Mouse (Mus musculus) liver, postnatal 0 days (tissue): ENCODE results near the gene Jmjd4. TPM values are rescaled to one million over a fixed set of nuclear protein-coding genes. Genes with fewer than 3 reads are reported as not detected.

ENCODE experiments used
- ATAC-seq: fragments of 200-750 bp; cut with Nextera tagmentation; 2 replicates; pipeline ENCODE4 v1.8.0; 2017; ENCODE audit warnings: mild to moderate bottlenecking, moderate library complexity
- DNase-seq: peaks from one replicate; pipeline ENCODE4 v3.0.0-alpha.2; 2016
- H3K27ac ChIP-seq: fragments of 300-500 bp; sonication (generic); 2 replicates; pipeline ENCODE4 v1.5.1; 2014; ENCODE audit warnings: antibody characterized with exemption, moderate library complexity, mild to moderate bottlenecking, low read depth
- H3K27me3 ChIP-seq: fragments of 300-500 bp; sonication (generic); 2 replicates; pipeline ENCODE4 v1.6.1; 2014; ENCODE audit warnings: low read length, control low read depth, mixed read lengths; ENCODE audit not compliant: insufficient read depth
- H3K36me3 ChIP-seq: fragments of 300-500 bp; sonication (generic); replicated peaks from 2 replicates; pipeline ENCODE4 v1.6.1; 2014; ENCODE audit warnings: mild to moderate bottlenecking, control low read depth, low read length, moderate library complexity, mixed read lengths; ENCODE audit not compliant: insufficient read depth
- H3K4me1 ChIP-seq: fragments of 300-500 bp; sonication (generic); 2 replicates; pipeline ENCODE4 v1.6.1; 2014; ENCODE audit warnings: antibody characterized with exemption, mild to moderate bottlenecking, control low read depth; ENCODE audit not compliant: insufficient read depth
- H3K4me2 ChIP-seq: fragments of 300-500 bp; sonication (generic); 2 replicates; pipeline ENCODE4 v1.6.1; 2014; ENCODE audit warnings: low read depth, mild to moderate bottlenecking, low read length, moderate library complexity, mixed read lengths
- H3K4me3 ChIP-seq: fragments of 300-500 bp; sonication (generic); 2 replicates; pipeline ENCODE4 v1.5.1; 2014; ENCODE audit warnings: low read depth, low read length
- H3K9ac ChIP-seq: fragments of 300-500 bp; sonication (generic); replicated peaks from 2 replicates; pipeline ENCODE4 v1.6.1; 2014; ENCODE audit warnings: mild to moderate bottlenecking, moderate library complexity
- H3K9me3 ChIP-seq: fragments of 300-500 bp; sonication (generic); 2 replicates; pipeline ENCODE4 v1.6.1; 2016; ENCODE audit warnings: mild to moderate bottlenecking, control low read depth, low read length, mixed read lengths
- CTCF ChIP-seq: sonication (generic); IDR thresholded peaks from 2 replicates; pipeline ENCODE4 v1.5.1; 2016; ENCODE audit warnings: antibody characterized with exemption, low read depth
- EP300 ChIP-seq: IDR thresholded peaks from 2 replicates; pipeline ENCODE4 v1.6.1; 2016; ENCODE audit warnings: antibody characterized with exemption, low read depth, mild to moderate bottlenecking
- WGBS: fragments of 180-500 bp; shearing (Covaris S2); extraction: QIAGEN DNeasy Blood & Tissue Kit; methylation state at CpG from one replicate; pipeline ENCODE4 v1.1.7; 2014; ENCODE audit not compliant: insufficient replicate concordance; 5-methylcytosine and 5-hydroxymethylcytosine counted together
- polyA plus RNA-seq: library from polyadenylated mRNA; unstranded; fragments of >200 nt; fragmentation: Nextera tagmentation; extraction: Ambion mirVana; gene quantifications from 2 replicates; pipeline ENCODE4 v1.2.1, GENCODE M21; 2015

Gene Jmjd4
- polyA plus RNA-seq, 1 experiment from 2014 or later, result 3.6 TPM

DNA sequence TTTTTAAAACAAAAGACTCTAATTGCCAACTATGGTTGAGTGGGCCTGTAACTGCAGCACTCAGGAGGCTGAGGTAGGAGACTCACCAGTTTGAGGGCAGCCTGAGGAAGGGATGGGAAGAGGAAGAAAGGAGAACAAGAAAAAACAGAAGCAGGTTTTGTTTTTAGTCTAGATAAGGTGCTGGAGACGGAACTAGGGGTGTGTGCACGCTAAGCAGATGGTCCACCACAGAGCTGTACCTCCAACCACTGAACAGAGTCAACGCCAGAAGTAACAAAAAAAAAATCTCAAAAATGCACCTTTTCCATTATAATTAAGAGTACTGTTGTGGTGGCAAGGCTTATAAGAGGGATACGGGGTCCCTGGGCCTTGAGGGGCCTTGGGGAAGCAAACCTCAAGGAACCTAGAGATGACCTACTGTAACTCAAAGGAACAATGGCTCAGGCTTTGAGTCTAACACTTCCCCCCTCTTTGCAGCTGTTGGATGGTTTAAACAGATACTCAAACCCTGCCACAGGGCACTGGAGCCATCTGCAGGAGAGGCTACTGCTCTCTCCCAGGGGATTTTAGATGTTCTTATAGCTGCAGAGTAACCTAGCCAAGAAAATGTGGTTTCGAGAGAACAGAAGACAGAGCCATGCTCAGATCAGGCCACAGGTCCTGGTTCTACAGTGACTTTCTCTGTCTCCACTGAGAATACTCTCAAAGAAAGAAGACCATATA, 52.3 kb downstream of the Jmjd4 start:
- H3K27ac ChIP-seq, result peak overlapping the region; percentile 62
- H3K36me3 ChIP-seq, result peaks cover 64% of the 10 kb centered on the region
- TF ChIP-seq EP300, result no peak
- TF ChIP-seq CTCF, result no peak
- H3K27me3 ChIP-seq, result no peaks in the 10 kb centered on the region
- H3K9ac ChIP-seq, result no peak overlapping the region
- 53% methylated on average over 5 of the region's 5 CpGs for WGBS
- no peak overlapping the region for H3K4me3 ChIP-seq
- no peak for DNase-seq
- H3K4me1 ChIP-seq, result peaks cover 15% of the 10 kb centered on the region
- no peak overlapping the region for H3K4me2 ChIP-seq
- H3K9me3 ChIP-seq, result no peaks in the 10 kb centered on the region
- ATAC-seq, result no peak

GRCm38 (mm10) chr11:59505351-59505838, 55.5 kb downstream of the Jmjd4 start:
- peak overlapping the region; percentile 89 for H3K4me2 ChIP-seq
- peak; percentile 70 for DNase-seq
- H3K4me1 ChIP-seq, result peaks cover 16% of the 10 kb centered on the region
- TF ChIP-seq EP300 (no peak), CTCF (no peak)
- peak overlapping the region; percentile 77 for H3K4me3 ChIP-seq
- H3K9ac ChIP-seq, result peak overlapping the region; percentile 90
- no peaks in the 10 kb centered on the region for H3K9me3 ChIP-seq
- WGBS, result under 1% methylated on average over 21 of the region's 21 CpGs
- no peaks in the 10 kb centered on the region for H3K27me3 ChIP-seq
- H3K36me3 ChIP-seq, result peaks cover 32% of the 10 kb centered on the region
- ATAC-seq, result peak; percentile 26; the same call in 1 of the 2 replicates
- peak overlapping the region; percentile 90 for H3K27ac ChIP-seq

DNA sequence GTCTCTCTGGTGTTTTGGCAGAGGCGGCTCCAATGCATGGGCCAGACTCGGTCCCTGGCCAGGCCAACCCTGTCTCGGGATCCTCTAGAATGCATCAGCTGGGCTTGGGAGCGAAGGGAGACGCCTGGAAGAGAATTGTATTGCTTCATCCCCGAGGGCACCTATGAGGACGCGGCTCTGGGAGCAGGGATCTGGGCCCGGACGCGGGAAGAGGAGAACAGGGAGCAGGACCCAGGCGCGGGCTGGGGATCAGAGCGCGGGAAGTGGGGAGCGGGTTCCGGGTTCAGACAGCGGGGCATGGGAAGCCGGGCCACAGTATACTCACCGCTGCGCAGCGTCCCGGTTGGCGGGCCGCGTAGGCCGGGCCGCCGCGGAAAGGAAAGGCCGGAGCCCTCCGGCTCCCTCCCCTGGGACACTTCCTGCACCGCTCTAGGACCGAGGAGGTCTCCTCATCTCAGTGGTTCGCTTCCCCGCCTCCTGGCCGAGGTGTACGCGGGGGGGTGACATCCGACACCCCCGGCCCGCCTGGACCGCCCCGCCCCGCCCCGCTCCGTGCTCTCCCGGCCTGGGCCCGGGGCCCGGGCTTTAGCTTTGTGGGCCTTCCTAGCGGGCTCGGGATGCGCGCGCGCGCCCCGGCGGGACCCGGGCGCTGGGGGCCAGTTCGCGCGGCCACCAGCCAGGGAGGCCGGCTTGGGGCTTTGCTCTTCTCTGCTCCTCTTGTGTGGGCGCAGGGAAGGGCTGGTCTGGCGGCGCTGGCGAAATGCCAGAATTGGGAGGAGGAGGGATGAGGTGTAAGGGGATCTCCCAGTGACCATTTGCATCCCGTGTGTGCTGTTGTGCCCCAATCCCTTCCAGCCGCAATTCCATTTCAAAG, 56.2 kb downstream of the Jmjd4 start:
- Histone ChIP-seq H3K4me1 (peaks cover 16% of the 10 kb centered on the region), H3K27ac (peak overlapping the region; percentile 90), H3K9me3 (no peaks in the 10 kb centered on the region), H3K36me3 (peaks cover 28% of the 10 kb centered on the region), H3K9ac (peak overlapping the region; percentile 90), H3K27me3 (no peaks in the 10 kb centered on the region), H3K4me2 (peak overlapping the region; percentile 89), H3K4me3 (peak overlapping the region; percentile 77)
- peak; percentile 88 for DNase-seq
- ATAC-seq, result peak; percentile 93
- WGBS, result under 1% methylated on average over 60 of the region's 71 CpGs
- no peak for TF ChIP-seq CTCF
- no peak for TF ChIP-seq EP300

GRCm38 (mm10) chr11:59506713-59507074, 56.8 kb downstream of the Jmjd4 start:
- peak overlapping the region; percentile 77 for H3K4me3 ChIP-seq
- no peaks in the 10 kb centered on the region for H3K27me3 ChIP-seq
- H3K9ac ChIP-seq, result peak overlapping the region; percentile 90
- 7% methylated on average over 14 of the region's 14 CpGs for WGBS
- ATAC-seq, result peak; percentile 25; the same call in 1 of the 2 replicates
- peaks cover 16% of the 10 kb centered on the region for H3K4me1 ChIP-seq
- H3K9me3 ChIP-seq, result no peaks in the 10 kb centered on the region
- H3K4me2 ChIP-seq, result peak overlapping the region; percentile 89
- H3K27ac ChIP-seq, result peak overlapping the region; percentile 90
- no peak for TF ChIP-seq EP300
- TF ChIP-seq CTCF, result no peak
- peaks cover 21% of the 10 kb centered on the region for H3K36me3 ChIP-seq
- DNase-seq, result no peak

Other genes starting within 250 kb of the Jmjd4 start
- 64.2 and 65.2 TPM in 2 replicates for gene Mrpl55, start 247.6 kb upstream of the Jmjd4 start, polyA plus RNA-seq
- 14.8 and 16.2 TPM in 2 replicates for gene 2310033P09Rik, start 241.7 kb upstream of the Jmjd4 start, polyA plus RNA-seq
- gene Arf1, start 221.8 kb upstream of the Jmjd4 start, polyA plus RNA-seq, result 244 and 254 TPM in 2 replicates
- gene Wnt3a, start 159.3 kb upstream of the Jmjd4 start, polyA plus RNA-seq, result not detected in 2 replicates
- gene Wnt9a, start 143.1 kb upstream of the Jmjd4 start, polyA plus RNA-seq, result 0.16 and 0.18 TPM in 2 replicates
- not detected in 2 replicates for gene Prss38, start 74.4 kb upstream of the Jmjd4 start, polyA plus RNA-seq
- gene Snap47, start 1.1 kb downstream of the Jmjd4 start, polyA plus RNA-seq, result 32.4 and 33.5 TPM in 2 replicates
- gene Zfp867, start 22.4 kb downstream of the Jmjd4 start, polyA plus RNA-seq, result 1.4 and 1.5 TPM in 2 replicates
- gene Zkscan17, start 76.7 kb downstream of the Jmjd4 start, polyA plus RNA-seq, result 5.2 and 5.4 TPM in 2 replicates
- gene Nlrp3, start 91.5 kb downstream of the Jmjd4 start, polyA plus RNA-seq, result 0.80 and 0.91 TPM in 2 replicates
- gene Olfr222, start 126.2 kb downstream of the Jmjd4 start, polyA plus RNA-seq, result not detected in 2 replicates
- gene Olfr223, start 143.2 kb downstream of the Jmjd4 start, polyA plus RNA-seq, result not detected in 2 replicates
- 14.2 and 14.3 TPM in 2 replicates for gene Mprip, start 211.3 kb downstream of the Jmjd4 start, polyA plus RNA-seq